Mouse (Mus musculus) brain, embryonic 18.5 days (tissue): ENCODE results near the gene Mapre3.
"Not testable (repeated sequence)": the region's sequence is repeated elsewhere in the genome, so short reads cannot be mapped to it uniquely, and the experiment has no call there.

ENCODE experiments used
- DNase-seq: peaks from one replicate; pipeline ENCODE4 v3.0.0-alpha.2; 2012; ENCODE audit warnings: low read depth, low spot score

Mapre3 gene

DNA sequence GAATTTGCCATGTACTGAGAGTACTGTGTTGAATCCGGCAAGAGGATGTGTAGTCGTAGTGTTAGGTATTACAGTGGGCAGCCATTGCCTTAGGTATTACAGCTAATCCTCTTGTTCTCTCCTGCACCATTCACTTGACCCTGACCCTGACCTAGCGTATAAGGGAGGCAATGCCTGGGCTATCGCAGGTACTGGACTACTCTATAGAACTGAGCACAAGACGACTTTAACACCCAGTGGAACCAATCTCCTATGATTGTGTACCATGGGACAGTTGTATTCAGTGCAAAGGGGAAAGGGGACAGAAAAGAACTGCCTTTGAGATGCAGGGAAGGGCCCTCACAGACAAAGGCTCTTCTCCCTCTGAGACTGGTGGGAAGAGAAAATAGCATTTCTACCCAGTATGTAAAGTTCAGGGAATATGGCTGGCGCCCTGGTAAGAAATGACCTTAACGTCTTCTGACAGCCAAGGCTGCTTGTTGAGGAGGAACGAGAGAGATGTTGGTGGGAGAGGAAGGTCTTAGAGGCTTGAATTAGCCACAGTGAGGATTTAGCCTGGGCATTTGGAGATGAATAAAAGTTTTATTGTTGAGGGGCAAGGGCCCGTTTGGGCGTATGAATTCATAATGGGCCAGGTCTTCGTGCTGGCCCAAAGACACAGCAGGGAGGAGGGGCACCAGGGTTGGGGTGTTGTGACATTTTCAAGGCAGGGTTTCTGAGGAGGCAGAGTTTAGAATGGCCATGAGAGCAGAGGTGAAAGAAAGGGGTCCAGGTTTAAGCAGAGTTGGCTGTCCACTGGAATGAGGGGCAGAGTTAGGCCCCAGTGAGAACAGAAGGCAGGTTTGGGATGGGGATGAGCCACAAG lies 9.9 kb downstream of the Mapre3 start:
- DNase-seq = no peak

DNA sequence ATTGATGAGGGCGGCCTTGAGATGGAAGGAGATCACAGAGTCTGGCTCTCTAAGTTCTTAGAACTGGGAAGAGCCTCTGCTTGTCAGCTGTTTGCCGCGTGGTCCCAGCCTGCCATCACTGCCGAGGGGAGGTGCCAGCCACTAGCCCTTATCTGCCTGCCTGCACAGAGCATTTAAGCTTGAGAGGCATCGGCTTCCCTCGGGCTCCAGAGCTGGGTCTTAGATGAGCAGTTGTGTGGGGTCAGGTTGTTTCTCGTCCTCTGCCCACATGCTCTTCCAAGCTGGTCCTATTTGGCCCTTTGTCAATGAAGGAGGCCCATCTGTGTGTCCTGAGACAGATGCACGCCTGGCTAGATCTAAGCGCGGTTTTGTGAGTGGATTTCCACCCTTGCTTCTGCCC lies 10.7 kb downstream of the Mapre3 start:
- DNase-seq = no peak

DNA sequence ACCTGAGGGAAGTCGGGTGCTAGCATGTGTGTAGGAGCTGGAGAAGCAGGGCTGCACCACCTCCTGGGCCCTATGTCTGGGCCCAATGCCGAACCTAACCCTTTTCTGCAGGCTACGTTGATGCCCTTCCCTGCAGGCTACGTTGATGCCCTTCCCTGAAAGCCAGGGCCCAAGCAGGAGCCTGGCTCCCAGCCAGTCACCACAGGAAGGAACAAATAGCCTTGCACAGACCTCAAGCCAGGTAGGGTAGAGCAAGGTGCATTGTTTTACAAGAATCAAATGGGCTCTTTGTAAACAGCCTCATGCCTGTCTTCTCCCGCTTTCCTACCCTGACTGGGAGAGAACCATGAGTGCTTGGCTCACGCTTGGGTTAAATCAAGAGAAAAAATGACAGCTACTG lies 11.4 kb downstream of the Mapre3 start:
- no peak for DNase-seq

DNA sequence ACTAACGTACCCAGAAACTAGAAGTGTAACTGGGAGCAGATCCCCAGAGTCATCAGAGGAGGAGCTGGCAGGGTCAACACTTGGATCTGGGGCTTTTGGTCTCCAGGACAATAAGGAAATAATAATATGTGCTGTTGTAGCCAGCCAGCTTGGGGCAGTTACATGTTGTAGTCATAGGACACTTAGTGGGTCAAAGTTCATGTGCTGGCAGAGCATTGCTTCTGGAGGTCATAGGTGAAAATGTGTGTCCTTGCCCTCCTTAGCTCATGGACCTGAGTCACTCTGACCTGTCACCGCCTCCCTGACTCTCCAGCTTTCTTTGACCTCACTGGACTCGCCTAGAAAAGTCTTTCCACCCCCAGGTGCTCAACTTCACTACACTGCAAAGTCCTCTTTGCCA lies 19.0 kb downstream of the Mapre3 start:
- DNase-seq = no peak

DNA sequence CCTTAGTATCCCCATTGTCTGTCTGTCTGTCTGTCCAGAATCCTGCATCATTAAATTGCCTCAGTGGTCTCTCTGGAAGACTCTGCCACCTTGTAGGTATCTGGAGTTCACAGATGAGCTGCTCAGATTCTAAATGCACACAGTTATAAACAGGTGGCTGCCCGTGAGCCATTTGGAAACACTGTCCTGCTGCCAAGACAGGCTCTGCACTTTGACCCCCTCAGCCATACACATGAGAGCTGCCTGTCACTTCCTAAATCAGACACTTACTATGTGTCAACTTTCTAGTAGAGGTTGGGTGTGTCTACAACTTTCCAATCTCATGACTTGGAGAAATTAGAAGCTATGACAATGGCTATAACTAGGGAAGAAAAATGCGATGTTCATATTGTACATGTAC lies 25.3 kb downstream of the Mapre3 start:
- DNase-seq = no peak

DNA sequence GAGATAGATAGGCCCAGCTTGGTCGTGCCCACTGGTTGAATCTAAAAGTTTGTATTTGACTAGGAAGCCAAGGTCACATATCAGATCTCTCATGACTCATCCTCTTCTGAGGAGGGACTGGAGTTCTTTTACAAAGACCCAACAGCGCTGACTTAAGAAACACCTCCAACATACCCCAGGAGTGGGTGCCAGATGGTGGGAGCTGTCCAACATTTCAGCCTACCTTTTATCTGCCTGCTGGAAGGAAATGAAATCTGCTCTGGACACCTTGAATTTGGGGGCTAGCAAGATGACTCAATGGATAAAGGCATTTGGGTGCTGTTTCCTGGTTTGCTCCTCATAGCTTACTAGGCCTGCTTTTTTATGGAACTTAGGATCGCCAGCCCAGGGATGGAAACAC lies 27.5 kb downstream of the Mapre3 start:
- DNase-seq = no peak

DNA sequence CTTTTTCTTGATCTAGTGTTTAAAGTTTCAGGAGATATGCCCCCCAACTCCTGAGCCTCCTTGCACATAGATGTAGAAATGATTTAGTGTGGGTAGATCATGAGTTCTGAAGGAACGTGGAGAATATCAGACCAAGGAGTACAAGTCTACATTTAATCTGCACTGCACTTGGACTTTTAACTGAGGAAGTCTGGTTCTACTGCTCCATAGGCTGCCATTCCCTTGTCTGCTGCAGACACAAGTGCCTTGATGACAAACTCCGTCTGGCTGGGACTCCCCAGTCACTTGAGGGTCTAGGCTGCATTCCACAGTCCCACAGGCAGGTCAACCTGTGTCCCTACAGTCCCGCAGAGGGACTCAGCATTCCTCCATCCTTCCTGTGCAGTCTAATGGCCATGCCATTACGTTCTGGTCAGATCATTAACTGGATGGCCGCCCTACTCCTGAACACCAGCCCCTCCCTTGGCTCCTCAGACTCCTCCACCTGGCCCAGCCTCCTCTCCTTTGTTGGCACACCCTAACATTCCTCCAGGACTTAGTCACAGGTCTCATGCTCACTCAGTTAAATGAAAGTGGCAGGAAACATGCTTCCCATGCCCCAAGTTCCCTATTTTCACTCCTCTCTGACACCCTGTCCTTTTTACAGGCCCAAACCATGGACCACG lies 35.6 kb downstream of the Mapre3 start:
- DNase-seq = no peak

DNA sequence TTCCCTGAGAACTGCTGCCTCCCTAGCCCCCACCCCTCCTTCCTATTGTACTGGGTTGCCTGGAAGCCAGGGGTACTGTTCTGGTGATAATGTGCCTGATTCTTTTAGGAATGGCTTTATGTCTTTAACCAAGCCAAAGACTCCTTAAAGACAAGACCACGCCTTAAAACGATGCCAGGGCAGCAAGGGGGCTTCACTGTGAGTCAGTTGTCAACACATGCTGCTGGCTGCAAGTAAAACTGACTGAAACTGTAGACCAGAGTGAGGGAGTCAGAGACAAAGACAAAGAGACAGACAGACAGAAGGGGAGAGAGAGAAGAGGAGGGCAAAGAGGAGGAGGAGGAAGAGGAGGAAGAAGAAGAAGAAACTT lies 36.1 kb downstream of the Mapre3 start:
- DNase-seq = no peak

DNA sequence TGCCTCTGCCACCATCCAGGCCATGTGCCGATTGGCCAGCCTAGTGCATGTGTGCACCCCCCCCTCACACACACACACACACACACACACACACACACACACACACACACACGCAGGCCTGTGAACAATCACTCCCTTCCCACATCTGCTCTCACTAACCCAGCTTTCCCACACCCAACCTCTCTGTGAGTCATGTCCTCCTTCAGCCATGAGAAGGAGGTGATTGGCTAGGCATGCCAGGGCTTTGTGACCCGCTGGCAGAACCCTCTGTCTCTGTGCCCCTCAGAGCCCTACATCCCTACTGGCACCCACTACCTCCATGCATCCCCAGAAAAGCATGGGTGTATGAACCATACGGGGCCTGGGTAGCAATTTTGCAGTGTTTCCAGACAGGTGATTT lies 39.1 kb downstream of the Mapre3 start:
- no peak for DNase-seq

DNA sequence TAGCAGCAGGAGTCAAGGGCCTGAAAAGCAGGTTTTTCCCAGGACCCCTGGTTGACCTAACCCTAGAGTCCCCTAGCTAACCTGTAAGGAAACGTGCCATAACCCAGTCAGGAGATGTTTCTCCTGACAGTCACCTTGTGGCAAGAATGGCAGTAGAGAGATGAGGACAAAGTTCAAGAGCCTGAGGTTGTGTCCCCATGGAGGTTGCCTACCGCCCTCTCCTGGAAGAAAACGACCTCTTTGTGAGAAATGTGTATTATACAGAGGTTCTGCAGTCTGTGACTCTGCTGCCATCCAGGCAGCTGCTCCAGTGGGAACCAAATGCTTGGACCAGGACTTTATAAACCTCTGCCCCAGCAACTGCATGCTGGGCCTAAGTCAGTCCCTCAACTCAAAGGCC lies 41.2 kb downstream of the Mapre3 start:
- DNase-seq = no peak

DNA sequence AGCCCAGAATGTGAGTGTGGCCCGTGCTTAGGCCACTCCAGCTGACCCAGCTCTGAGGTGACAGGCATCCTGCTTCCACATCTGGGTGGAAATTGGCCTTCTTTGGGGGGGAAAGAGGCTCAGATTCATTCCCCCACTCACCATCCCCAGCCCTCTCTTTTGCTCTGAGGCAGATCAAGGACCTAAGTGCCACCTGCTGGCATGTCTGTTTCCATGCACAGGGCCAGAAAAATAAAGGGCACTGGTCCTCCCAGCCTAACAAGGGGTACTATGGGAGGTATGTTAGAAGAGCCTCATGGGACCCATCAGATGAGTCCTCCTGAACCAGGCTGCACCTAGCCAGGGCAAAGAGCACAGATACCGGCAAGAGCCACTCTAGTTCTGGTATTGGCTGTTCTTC lies 41.7 kb downstream of the Mapre3 start:
- DNase-seq = no peak

DNA sequence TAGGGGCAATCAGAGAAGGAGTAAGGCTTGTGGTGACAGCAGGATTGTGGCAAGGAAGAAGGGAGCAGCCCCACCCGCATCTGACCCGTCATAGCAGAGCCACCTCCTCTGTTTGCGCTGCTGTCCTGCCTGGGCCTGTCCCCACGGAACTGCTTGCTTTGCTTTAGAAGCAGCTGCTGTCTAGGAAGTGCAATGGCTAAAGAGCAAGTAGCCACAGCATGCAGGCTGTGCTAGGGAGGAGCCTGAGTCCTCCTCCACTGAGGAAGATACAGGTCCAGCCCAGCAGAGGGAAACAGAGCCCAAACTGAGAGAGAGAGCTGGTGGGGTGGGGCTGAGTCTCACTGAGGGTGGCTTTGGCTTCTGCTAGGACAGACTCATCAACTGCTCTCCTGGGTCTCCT lies 49.4 kb downstream of the Mapre3 start:
- no peak for DNase-seq

DNA sequence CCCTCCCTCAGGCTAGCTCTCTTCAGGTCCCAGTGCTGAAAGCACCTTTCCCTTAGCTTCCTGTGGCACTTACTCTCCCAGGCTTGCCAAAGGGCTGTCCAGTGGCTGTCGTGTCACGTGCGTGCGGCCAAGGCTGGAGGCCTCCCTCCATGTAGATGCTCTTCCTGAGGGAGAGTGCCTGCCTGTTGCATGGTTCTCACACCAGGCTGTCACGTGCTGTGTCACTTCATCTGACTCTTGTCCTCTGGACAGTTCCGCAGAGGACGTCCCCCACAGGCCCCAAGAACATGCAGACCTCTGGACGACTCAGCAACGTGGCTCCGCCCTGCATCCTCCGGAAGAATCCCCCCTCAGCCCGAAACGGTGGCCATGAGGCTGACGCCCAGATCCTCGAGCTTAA lies 49.9 kb downstream of the Mapre3 start:
- DNase-seq = no peak

DNA sequence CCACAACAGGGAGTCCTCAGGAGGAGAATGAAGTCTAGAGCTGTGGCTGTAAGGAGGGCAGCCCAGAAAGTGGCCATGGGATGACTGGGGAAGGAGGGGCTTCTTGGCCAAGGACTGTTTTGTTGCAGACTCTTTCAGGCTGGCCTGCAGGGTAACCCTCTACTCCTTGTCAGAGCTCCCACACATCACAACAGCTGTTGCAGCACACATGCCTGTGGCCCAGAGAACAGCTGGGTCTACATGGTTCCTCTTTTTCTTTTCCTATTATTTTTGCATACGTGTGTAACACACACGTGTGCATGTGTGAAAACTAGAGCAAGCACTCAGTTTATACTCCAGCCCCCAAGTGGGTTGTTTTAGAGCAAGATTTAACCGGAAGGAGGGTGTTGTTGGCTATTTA lies 52.4 kb downstream of the Mapre3 start:
- DNase-seq = no peak

DNA sequence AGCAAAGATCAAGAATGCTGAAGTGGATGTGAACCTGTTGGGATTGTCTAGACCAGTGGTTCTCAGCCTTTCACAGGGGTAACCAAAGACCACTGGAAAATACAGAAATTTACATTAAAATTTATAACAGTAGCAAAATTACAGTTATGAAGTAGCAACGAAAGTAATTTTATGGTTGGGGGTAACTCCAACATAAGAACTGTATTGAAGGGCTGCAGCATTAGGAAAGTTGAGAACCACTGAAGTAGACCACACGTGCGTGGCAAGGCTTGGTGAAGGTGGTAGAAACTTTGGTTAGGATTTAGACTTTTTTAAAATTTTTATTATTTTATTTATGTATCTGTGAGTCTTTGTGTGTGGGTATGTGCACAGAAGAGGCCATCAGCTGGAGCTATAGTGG lies 53.3 kb downstream of the Mapre3 start, which contains the start of gene Tmem214:
Gene Tmem214 (plus strand): TSS at position 301 of the 400 bp plus-strand sequence.
- DNase-seq = no peak

DNA sequence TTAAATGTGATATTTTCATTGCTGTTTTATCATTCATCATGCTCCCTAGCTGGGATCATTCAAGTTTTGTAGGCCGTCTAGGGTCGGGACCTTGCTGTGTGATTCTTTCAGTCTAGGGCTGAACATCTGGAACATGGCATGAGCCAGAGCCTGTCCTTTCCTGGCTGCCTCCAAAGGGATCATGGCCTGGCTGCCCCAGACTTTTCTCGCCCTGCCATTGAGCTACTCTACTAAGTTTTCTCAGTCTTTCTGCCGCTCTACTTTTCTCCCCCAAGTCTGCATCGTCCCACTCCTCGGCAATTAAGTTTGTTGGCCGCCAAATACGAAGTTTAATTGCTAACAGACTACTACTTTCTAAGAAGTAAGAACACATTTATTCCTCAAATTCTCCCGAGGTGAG lies 54.5 kb downstream of the Mapre3 start:
- no peak for DNase-seq

DNA sequence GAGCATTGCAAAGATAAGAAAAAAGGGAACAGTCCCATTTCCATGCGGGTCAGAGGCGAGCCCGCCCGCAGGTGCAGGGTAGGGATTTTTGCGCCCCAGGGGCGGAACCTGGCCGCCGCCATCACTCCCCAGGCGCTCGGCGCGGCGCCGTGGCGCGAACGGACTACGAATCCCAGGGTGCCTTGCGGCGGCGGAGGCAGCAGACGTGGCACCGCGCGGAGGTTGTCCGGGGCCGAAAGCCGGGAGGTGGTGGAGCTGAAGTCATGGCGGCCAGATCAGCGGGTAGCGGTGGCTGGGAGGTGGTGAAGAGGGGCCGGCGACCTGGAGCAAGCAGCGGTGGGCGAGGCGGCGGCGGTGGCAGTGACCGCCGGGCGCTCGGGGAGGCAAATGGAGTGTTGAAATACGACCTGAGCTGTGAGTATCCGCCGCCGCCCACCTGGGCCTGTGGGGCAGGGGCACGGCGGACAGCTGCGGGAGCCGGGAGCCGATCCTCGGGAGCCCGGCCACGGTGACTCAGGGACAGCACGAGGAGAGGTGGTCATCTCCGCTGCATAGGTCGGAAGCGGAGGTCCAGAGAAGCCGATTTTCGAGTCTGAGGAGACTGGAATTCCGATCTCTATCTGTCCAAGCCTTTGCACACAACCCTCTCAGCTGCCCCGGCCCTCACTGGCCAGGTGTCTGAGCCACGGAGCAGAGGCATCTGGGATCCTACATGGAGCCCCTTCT lies 55.1 kb downstream of the Mapre3 start:
- peak; percentile 52 for DNase-seq

DNA sequence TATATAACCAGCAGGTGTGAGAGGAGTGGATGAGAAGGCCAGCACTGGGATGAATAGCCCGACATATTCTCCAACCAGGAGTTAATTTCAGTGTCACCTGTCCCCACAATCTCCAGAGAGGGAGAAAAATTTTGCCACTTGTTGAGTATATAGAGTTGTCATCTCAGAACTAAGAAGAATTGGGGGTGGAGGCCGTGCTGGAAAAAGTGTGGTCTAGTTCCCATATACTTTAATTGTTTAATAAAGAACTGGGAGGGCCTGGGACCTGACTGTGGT lies 55.6 kb downstream of the Mapre3 start:
- no peak for DNase-seq

DNA sequence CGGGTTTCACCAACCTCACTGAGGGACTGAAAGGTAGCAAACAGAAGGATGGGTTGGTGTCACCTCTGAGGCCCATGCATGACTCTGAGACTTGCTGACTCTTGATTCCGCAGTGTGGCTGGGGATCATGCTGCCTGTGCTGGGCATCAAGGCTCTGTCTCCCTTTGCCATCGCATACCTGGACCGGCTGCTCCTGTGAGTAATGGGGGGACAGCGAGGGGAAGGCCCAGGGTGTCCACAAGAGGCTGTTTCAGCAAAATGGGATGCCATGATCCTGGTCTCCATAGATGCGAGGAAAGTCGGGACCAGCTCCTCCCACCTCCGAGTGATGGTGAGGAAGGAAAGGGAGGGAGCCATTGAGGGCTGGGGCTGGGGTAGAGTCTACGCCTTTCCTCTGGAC lies 58.1 kb downstream of the Mapre3 start:
- DNase-seq = no peak

DNA sequence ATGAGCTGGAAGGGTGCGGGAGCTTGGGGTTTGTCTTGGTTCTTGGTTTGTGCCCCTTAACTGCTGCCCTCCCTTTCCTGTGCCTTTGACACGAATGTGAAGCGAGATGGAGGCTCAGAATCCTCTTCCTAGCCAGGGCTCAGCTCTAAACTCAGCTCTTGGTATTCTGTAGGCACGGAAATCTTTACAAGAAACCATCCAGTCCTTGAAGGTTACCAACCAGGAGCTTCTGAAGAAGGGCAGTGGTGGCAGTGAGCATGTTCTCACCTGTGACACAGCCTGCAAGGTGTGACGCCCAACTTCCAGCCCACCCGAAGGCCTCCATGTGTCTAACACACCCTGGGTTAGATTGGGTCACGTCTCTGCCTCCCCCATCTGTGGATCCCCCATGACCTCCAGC lies 59.9 kb downstream of the Mapre3 start:
- no peak for DNase-seq

DNA sequence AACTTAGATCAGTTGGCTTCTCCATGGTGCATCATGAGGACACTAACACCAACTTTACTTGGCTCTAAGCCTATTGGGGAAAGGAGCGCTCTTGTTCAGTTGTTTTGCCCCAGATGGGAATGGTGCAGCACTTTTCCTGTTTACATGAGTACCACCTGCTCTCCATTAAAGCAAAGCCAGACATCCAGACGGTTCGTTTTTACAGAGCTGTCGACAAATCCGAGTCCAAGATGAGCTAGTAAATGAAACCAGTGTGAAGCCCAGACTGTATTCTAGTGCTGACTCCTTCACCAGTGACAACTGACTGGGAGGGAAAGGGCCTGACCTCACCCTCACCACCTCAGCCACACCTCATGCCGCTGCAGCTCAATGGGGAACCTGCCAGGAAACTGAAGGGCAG lies 64.2 kb downstream of the Mapre3 start:
- DNase-seq = peak; percentile 59

DNA sequence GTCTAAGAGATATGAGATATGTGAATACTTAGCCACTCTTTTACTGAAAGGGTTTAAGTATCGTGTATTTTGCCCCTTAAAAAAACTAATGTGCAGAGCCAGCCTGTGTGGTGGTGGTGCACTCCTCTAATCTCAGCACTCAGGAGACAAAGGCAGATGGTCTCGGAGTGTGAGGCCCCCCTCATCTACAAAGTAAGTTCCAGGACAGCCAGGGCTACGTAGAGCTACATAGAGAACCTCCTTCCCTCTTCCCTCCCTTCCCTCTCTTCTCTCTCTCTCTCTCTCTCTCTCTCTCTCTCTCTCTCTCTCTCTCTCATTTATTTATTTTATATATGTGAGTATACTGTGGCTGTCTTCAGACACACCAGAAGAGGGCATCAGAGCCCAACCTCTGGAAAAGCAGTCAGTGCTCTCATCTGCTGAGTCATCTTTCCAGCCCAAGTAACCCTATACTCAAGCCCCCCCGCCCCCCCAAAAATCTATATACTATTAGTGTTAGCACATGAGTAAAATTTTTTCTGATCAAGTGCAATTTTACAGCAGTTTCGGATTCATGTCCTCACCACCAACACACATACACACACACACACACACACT lies 65.0 kb downstream of the Mapre3 start:
- DNase-seq = no peak

DNA sequence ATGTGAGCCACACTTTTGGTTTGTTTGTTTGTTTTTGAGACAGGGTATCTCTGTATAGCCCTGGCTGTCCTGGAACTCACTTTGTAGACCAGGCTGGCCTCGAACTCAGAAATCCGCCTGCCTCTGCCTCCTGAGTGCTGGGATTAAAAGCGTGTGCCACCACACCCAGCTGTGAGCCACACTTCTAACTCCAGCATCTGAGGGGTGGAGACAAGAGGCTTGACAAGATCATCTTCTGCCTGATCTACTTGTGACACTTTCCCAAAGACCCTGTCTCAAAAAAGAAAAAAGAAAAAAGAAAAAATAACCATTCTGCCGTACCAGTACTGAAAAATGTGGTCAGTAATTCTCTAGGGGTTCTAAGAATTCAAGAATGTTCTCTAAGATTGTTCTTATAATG lies 67.4 kb downstream of the Mapre3 start:
- DNase-seq = not testable (repeated sequence)
